Mouse (Mus musculus) hindbrain, embryonic 14.5 days (tissue): ENCODE data around the gene Slc39a11. TPM values are rescaled to one million over a fixed set of nuclear protein-coding genes. Genes with fewer than 3 reads are reported as not detected.

ENCODE experiments used
- ATAC-seq: fragments of 200-750 bp; cut with Nextera tagmentation; 2 replicates; pipeline ENCODE4 v1.8.0; 2017; ENCODE audit warnings: moderate number of reproducible peaks, mild to moderate bottlenecking, moderate TSS enrichment, moderate library complexity; ENCODE audit not compliant: low FRiP score
- DNase-seq: peaks from one replicate; pipeline ENCODE4 v3.0.0-alpha.2; 2015; ENCODE audit warnings: low spot score
- H3K27ac ChIP-seq: fragments of 300-500 bp; sonication (generic); 2 replicates; pipeline ENCODE4 v1.5.1; 2014; ENCODE audit warnings: mild to moderate bottlenecking, moderate library complexity
- H3K27me3 ChIP-seq: fragments of 300-500 bp; sonication (generic); 2 replicates; pipeline ENCODE4 v1.6.1; 2014; ENCODE audit warnings: mild to moderate bottlenecking, low read length, mixed read lengths; ENCODE audit not compliant: control insufficient read depth, insufficient read depth
- H3K36me3 ChIP-seq: fragments of 300-500 bp; sonication (generic); replicated peaks from 2 replicates; pipeline ENCODE4 v1.6.1; 2014; ENCODE audit not compliant: control insufficient read depth, insufficient read depth
- H3K4me1 ChIP-seq: fragments of 300-500 bp; sonication (generic); replicated peaks from 2 replicates; pipeline ENCODE4 v1.6.1; 2014; ENCODE audit warnings: antibody characterized with exemption, low read length, mixed read lengths; ENCODE audit not compliant: control insufficient read depth, insufficient read depth
- H3K4me2 ChIP-seq: fragments of 300-500 bp; sonication (generic); replicated peaks from 2 replicates; pipeline ENCODE4 v1.6.1; 2014; ENCODE audit warnings: mild to moderate bottlenecking, moderate library complexity
- H3K4me3 ChIP-seq: fragments of 300-500 bp; sonication (generic); replicated peaks from 2 replicates; pipeline ENCODE4 v1.5.1; 2014; ENCODE audit warnings: mild to moderate bottlenecking, low read length
- H3K9ac ChIP-seq: fragments of 300-500 bp; sonication (generic); 2 replicates; pipeline ENCODE4 v1.6.1; 2014
- H3K9me3 ChIP-seq: fragments of 300-500 bp; sonication (generic); 2 replicates; pipeline ENCODE4 v1.6.1; 2016; ENCODE audit warnings: low read length; ENCODE audit not compliant: control insufficient read depth
- WGBS: fragments of 180-500 bp; shearing (Covaris S2); extraction: QIAGEN DNeasy Blood & Tissue Kit; methylation state at CpG from one replicate; pipeline ENCODE4 v1.1.7; 2014; 5-methylcytosine and 5-hydroxymethylcytosine counted together
- polyA plus RNA-seq: library from polyadenylated mRNA; unstranded; fragments of >200 nt; fragmentation: Nextera tagmentation; extraction: Ambion mirVana; gene quantifications from 2 replicates; pipeline ENCODE4 v1.2.1, GENCODE M21; 2014

Slc39a11 gene
- polyA plus RNA-seq, 1 experiment from 2014 or later: 25.5 TPM

GRCm38 (mm10) chr11:113484037-113484436 is 165.8 kb downstream of the Slc39a11 start:
- 91% methylated on average over 10 of the region's 10 CpGs for WGBS
- Histone ChIP-seq H3K27ac (no peak overlapping the region), H3K4me3 (no peak overlapping the region), H3K9ac (no peak overlapping the region), H3K27me3 (no peaks in the 10 kb centered on the region), H3K4me1 (no peaks in the 10 kb centered on the region; the same call in 1 of the 2 replicates), H3K4me2 (no peak overlapping the region), H3K36me3 (no peaks in the 10 kb centered on the region), H3K9me3 (no peaks in the 10 kb centered on the region)
- ATAC-seq: no peak
- DNase-seq: no peak

DNA sequence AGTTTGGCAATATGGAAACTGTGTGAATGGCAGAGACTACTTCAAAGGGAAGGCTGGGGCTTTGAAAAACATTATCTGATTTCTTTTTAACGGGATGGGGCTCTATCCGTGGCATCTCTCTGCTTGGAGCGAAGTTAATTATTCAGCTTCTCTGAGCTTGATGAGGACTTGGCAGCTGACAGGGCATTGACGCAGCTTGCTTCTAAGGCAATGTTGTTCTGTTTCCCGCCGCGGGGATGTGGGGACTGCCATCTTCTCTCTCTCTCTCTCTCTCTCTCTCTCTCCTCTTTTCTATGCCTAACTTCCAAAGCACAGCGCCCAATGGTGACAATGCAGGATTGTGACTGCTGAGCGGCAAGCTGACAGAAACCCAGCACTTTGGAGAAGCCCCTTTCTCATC is 172.3 kb downstream of the Slc39a11 start:
- 34% methylated on average over 9 of the region's 9 CpGs for WGBS
- H3K4me2 ChIP-seq: no peak overlapping the region
- H3K4me1 ChIP-seq: no peaks in the 10 kb centered on the region; the same call in 1 of the 2 replicates
- no peak overlapping the region for H3K4me3 ChIP-seq
- no peaks in the 10 kb centered on the region for H3K27me3 ChIP-seq
- no peaks in the 10 kb centered on the region for H3K36me3 ChIP-seq
- H3K9me3 ChIP-seq: no peaks in the 10 kb centered on the region
- no peak overlapping the region for H3K9ac ChIP-seq
- ATAC-seq (no peak), DNase-seq (no peak)
- H3K27ac ChIP-seq: peak overlapping the region; percentile 49; the same call in 1 of the 2 replicates

DNA sequence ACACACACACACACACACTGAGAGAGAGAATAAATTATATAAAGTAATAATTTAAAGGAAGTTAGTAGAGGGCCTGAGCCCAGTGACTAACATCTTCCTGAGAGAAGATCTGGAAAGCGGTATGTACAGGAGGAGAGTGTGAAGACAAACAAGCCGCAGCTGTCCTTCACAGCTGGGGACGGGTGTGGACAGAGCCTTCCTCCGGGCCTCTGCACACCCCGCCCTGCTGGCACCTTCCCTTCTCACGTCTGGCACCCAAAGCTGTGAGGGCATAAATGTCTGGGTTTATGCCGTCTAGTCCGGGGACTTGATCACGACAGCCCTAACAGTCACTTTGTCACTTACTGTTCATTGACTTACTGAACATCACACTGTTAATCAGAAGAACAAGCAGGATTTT is 173.2 kb downstream of the Slc39a11 start:
- H3K27ac ChIP-seq: no peak overlapping the region
- H3K36me3 ChIP-seq: no peaks in the 10 kb centered on the region
- H3K4me1 ChIP-seq: no peaks in the 10 kb centered on the region; the same call in 1 of the 2 replicates
- H3K9me3 ChIP-seq: no peaks in the 10 kb centered on the region
- H3K4me2 ChIP-seq: no peak overlapping the region
- no peaks in the 10 kb centered on the region for H3K27me3 ChIP-seq
- DNase-seq (no peak), ATAC-seq (no peak)
- H3K9ac ChIP-seq: no peak overlapping the region
- 79% methylated on average over 9 of the region's 9 CpGs for WGBS
- no peak overlapping the region for H3K4me3 ChIP-seq

DNA sequence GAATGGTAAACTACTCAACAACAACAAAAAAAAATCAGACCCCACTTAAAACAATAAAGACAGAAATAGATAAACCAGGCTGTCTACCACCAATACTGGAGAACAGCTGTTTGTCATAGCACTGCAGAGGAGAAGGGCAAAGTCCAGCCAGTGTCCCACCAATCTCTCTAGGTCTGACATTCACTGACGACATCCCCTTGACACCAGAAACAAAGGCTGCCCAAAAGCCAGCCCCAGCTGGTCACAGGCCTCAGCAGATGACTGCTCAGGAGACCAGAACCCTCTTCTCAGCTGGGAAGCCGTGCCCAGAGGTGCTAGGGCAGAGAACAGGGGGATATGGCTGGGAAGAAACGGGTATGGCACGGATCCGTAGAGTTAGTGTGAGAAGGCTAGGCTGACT is 174.4 kb downstream of the Slc39a11 start:
- Histone ChIP-seq H3K4me1 (no peaks in the 10 kb centered on the region; the same call in 1 of the 2 replicates), H3K27me3 (no peaks in the 10 kb centered on the region), H3K9ac (no peak overlapping the region), H3K4me3 (no peak overlapping the region), H3K27ac (no peak overlapping the region), H3K9me3 (no peaks in the 10 kb centered on the region), H3K4me2 (no peak overlapping the region), H3K36me3 (no peaks in the 10 kb centered on the region)
- WGBS: 72% methylated on average over 5 of the region's 5 CpGs
- DNase-seq: no peak
- no peak for ATAC-seq

DNA sequence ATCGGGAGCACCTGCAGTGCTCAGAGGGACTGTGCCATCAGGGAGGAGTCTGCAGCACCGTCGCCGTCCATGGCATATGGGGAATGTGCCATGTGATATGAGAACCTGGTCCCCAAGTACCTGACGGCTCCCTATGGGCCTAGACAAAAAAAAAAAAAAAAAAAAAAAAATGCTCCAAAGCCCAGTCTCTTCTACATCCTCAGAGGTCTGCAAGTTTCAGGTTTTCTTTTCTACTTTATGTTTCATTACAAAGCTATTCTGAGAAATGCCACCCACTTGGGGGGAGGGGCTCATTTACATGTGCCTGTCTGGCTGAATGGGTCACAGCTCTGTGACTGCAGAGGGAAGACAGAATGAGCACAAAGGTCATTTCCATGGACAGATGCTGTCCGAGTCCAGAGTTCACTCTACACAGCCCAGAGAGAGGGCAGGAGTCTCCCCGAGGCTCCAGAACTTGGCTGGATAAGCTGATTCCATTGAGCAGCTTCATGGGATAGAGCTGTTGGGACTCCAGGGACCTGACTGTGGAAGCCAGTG is 175.8 kb downstream of the Slc39a11 start:
- WGBS: 52% methylated on average over 7 of the region's 7 CpGs
- no peaks in the 10 kb centered on the region for H3K9me3 ChIP-seq
- DNase-seq (no peak), ATAC-seq (no peak)
- H3K4me3 ChIP-seq: no peak overlapping the region
- no peak overlapping the region for H3K9ac ChIP-seq
- no peaks in the 10 kb centered on the region for H3K36me3 ChIP-seq
- no peak overlapping the region for H3K4me2 ChIP-seq
- H3K27me3 ChIP-seq: no peaks in the 10 kb centered on the region
- no peaks in the 10 kb centered on the region; the same call in 1 of the 2 replicates for H3K4me1 ChIP-seq
- no peak overlapping the region for H3K27ac ChIP-seq

DNA sequence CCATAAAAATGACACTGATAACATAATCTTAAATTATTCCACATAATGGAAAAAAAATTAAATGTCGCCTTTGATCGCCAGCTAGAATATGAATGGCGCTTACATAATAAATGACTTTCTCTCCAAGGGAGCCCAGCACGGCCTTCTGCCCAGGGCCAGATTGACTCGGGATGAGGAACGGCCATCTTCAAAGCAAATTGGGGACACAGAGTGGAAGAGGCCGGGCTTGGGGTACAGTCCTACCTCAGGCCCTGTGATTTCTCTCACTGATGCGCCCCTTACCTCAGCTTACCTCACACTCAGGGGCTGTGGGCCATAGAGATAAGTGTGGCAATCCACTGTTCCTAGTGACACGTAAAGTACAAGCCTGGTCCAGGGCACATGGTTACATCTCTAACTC is 177.9 kb downstream of the Slc39a11 start:
- Histone ChIP-seq H3K27me3 (no peaks in the 10 kb centered on the region), H3K4me3 (no peak overlapping the region), H3K9ac (no peak overlapping the region), H3K4me2 (no peak overlapping the region), H3K36me3 (no peaks in the 10 kb centered on the region), H3K9me3 (no peaks in the 10 kb centered on the region), H3K27ac (no peak overlapping the region), H3K4me1 (peaks cover 15% of the 10 kb centered on the region)
- ATAC-seq (no peak), DNase-seq (no peak)
- 70% methylated on average over 9 of the region's 9 CpGs for WGBS

- no peak overlapping the region for H3K4me2 ChIP-seq
- ATAC-seq (no peak), DNase-seq (no peak)
- peaks cover 15% of the 10 kb centered on the region for H3K4me1 ChIP-seq
- no peak overlapping the region for H3K27ac ChIP-seq
- no peaks in the 10 kb centered on the region for H3K9me3 ChIP-seq
- H3K36me3 ChIP-seq: no peaks in the 10 kb centered on the region
- WGBS: 78% methylated on average over 17 of the region's 17 CpGs
- no peak overlapping the region for H3K9ac ChIP-seq
- no peak overlapping the region for H3K4me3 ChIP-seq
- no peaks in the 10 kb centered on the region for H3K27me3 ChIP-seq
Observed at GRCm38 (mm10) chr11:113469919-113470785, 179.7 kb downstream of the Slc39a11 start.

- 0 out of 2 replicates have a peak overlapping the region, but pooled peaks have one; percentile 0 for H3K4me2 ChIP-seq
- ATAC-seq (peak; percentile 16; the same call in 1 of the 2 replicates), DNase-seq (no peak)
- H3K4me1 ChIP-seq: peaks cover 15% of the 10 kb centered on the region
- peak overlapping the region; percentile 63 for H3K27ac ChIP-seq
- WGBS: 23% methylated on average over 10 of the region's 10 CpGs
- no peaks in the 10 kb centered on the region for H3K36me3 ChIP-seq
- H3K4me3 ChIP-seq: no peak overlapping the region
- H3K9ac ChIP-seq: no peak overlapping the region
- H3K9me3 ChIP-seq: no peaks in the 10 kb centered on the region
- no peaks in the 10 kb centered on the region for H3K27me3 ChIP-seq
Observed at GRCm38 (mm10) chr11:113468016-113468415, 181.9 kb downstream of the Slc39a11 start.

GRCm38 (mm10) chr11:113467313-113467811 is 182.5 kb downstream of the Slc39a11 start:
- H3K27me3 ChIP-seq: no peaks in the 10 kb centered on the region
- H3K9ac ChIP-seq: peak overlapping the region; percentile 25; the same call in 1 of the 2 replicates
- no peak overlapping the region for H3K4me3 ChIP-seq
- peak; percentile 40 for DNase-seq
- H3K27ac ChIP-seq: peak overlapping the region; percentile 63
- H3K9me3 ChIP-seq: no peaks in the 10 kb centered on the region
- WGBS: 15% methylated on average over 12 of the region's 12 CpGs
- peak; percentile 52; the same call in 1 of the 2 replicates for ATAC-seq
- H3K36me3 ChIP-seq: no peaks in the 10 kb centered on the region
- no peak overlapping the region; the same call in 1 of the 2 replicates for H3K4me2 ChIP-seq
- peaks cover 16% of the 10 kb centered on the region for H3K4me1 ChIP-seq
